Mouse (Mus musculus) limb, embryonic 12.5 days (tissue): ENCODE results near the gene Ercc8. TPM values are rescaled to one million over a fixed set of nuclear protein-coding genes. Genes with fewer than 3 reads are reported as not detected.

Source experiments
- ATAC-seq: fragments of 200-750 bp; cut with Nextera tagmentation; 2 replicates; pipeline ENCODE4 v1.8.0; 2017; ENCODE audit warnings: low read depth, moderate TSS enrichment; ENCODE audit not compliant: insufficient number of reproducible peaks, insufficient read depth, low FRiP score, low TSS enrichment
- H3K27ac ChIP-seq: fragments of 300-500 bp; sonication (generic); 2 replicates; pipeline ENCODE4 v1.5.1; 2016; ENCODE audit warnings: mild to moderate bottlenecking, moderate library complexity
- H3K27me3 ChIP-seq: fragments of 300-500 bp; sonication (generic); 2 replicates; pipeline ENCODE4 v1.6.1; 2016; ENCODE audit warnings: mild to moderate bottlenecking, moderate library complexity
- H3K36me3 ChIP-seq: fragments of 300-500 bp; sonication (generic); 2 replicates; pipeline ENCODE4 v1.6.1; 2016; ENCODE audit warnings: mild to moderate bottlenecking, moderate library complexity
- H3K4me1 ChIP-seq: fragments of 300-500 bp; sonication (generic); replicated peaks from 2 replicates; pipeline ENCODE4 v1.6.1; 2016
- H3K4me2 ChIP-seq: fragments of 300-500 bp; sonication (generic); 2 replicates; pipeline ENCODE4 v1.6.1; 2016; ENCODE audit warnings: mild to moderate bottlenecking, moderate library complexity
- H3K4me3 ChIP-seq: fragments of 300-500 bp; sonication (generic); replicated peaks from 2 replicates; pipeline ENCODE4 v1.5.1; 2016; ENCODE audit warnings: mild to moderate bottlenecking
- H3K9ac ChIP-seq: fragments of 300-500 bp; sonication (generic); replicated peaks from 2 replicates; pipeline ENCODE4 v1.6.1; 2016; ENCODE audit warnings: mild to moderate bottlenecking, moderate library complexity
- H3K9me3 ChIP-seq: fragments of 300-500 bp; sonication (generic); 2 replicates; pipeline ENCODE4 v1.6.1; 2016; ENCODE audit warnings: mild to moderate bottlenecking, moderate library complexity
- WGBS: fragments of 180-500 bp; shearing (Covaris S2); methylation state at CpG from one replicate; pipeline ENCODE4 v1.1.7; 2016; 5-methylcytosine and 5-hydroxymethylcytosine counted together
- polyA plus RNA-seq: library from polyadenylated mRNA; unstranded; fragments of >200 nt; fragmentation: Nextera tagmentation; extraction: Ambion mirVana; gene quantifications from 2 replicates; pipeline ENCODE4 v1.2.1, GENCODE M21; 2016

Ercc8 gene
- polyA plus RNA-seq, 1 experiment from 2014 or later: 22.5 TPM

DNA sequence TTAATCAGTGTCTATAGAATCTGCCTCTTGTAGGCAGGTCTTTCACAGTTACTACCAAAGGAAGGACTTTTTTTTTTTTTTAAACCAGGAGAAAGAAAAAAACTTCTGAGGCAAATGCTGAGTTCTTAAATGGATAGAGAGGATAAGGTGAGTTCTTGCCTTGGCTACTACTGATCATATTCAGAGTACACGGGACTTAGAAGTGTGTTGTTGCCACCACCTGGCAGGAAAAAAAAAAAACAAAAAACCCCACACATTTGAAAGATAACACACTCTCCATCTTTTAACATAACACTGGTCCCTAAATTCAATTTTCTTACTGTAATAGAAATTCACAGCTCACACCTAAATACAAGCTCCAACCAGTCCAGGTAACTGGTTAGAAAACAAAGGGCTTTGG lies 30.6 kb upstream of the Ercc8 start:
- H3K4me1 ChIP-seq: peaks cover 17% of the 10 kb centered on the region
- ATAC-seq: no peak
- no peak overlapping the region for H3K4me2 ChIP-seq
- no peak overlapping the region for H3K4me3 ChIP-seq
- no peaks in the 10 kb centered on the region for H3K27me3 ChIP-seq
- no peak overlapping the region for H3K9ac ChIP-seq
- H3K27ac ChIP-seq: no peak overlapping the region
- 64% methylated on average over 1 of the region's 1 CpGs for WGBS
- H3K9me3 ChIP-seq: no peaks in the 10 kb centered on the region
- no peaks in the 10 kb centered on the region for H3K36me3 ChIP-seq

DNA sequence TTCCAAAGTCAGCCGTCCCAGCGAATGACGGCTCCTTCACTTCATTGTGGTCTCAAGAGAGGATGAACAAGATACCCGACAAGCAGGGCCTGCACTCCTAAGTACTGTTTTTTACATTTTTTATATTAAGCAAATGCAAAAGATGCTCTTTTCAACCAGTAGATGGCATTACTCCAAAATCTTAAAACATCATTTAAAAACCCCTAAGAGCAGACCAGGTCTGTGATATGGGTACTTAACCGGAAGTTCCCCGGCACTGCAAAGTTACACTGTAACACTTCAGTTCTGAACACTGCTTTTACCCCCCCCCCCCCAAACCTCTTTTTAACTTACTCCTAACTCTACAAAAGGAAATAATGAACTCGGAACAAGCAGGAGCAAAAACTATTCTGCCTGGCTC lies 29.5 kb upstream of the Ercc8 start:
- Histone ChIP-seq H3K9me3 (no peaks in the 10 kb centered on the region), H3K4me2 (no peak overlapping the region), H3K4me3 (no peak overlapping the region), H3K4me1 (peaks cover 12% of the 10 kb centered on the region; the same call in 1 of the 2 replicates), H3K9ac (no peak overlapping the region), H3K27me3 (no peaks in the 10 kb centered on the region), H3K27ac (no peak overlapping the region), H3K36me3 (no peaks in the 10 kb centered on the region)
- ATAC-seq: no peak
- WGBS: 66% methylated on average over 7 of the region's 7 CpGs

DNA sequence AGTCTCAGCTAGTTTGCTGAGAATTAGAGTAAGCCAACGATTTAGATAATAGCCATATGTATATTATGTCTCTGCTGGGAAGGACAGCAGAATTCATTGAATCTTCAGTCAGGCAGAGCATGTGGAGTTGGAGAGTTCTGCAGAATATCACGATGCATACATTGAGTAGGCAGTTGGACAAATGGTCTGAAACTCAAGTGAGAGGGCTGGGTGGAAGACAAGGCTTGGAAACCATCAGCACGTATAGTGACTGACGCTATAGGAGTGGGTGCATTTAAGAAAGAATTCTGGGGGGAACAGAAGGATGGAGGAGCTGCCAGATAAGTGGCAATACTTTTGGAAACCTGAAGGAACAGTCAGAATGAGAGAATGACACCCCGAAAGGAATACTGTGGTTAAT lies 27.8 kb upstream of the Ercc8 start:
- Histone ChIP-seq H3K4me1 (peaks cover 10% of the 10 kb centered on the region; the same call in 1 of the 2 replicates), H3K36me3 (no peaks in the 10 kb centered on the region)
- WGBS: 95% methylated on average over 5 of the region's 5 CpGs

DNA sequence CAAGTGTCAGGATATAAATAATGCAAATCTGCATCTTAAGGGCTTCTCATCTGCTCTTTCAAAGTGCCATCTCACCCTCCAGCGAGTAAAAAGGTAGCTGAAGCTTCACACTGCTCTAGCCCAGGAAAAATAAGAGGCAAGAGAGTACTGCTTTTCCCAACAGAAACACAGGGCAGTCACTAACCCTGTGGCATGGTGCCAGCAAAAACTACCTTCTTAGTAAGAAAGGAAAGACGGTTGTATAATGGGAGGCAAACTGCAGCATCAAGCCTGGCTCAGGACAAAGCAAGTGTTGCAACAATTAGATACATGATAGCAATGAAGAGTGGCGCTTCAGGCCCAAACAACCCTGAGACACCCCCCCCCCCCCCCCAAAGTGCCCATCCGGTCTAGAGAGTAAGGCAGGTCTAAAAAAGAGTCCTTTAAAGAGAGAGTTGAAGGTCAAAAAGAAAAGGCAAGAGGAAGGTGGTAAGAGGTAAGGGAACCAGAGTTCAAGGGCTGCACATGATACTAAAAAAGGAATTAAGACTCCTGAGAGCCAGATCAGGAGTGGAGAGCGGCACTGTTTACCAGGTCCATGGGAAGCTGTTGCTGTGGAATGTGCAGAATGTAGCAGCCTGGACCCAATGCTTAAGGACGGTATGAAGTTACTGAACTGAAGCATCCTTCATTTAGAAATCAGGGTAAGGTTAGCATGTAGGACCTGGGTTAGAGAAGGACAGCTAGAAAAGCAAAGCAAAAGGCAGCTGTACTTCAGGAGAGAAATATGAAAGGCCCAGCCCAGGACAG lies 26.3 kb upstream of the Ercc8 start:
- WGBS: 69% methylated on average over 6 of the region's 6 CpGs
- H3K9ac ChIP-seq: no peak overlapping the region
- ATAC-seq: no peak

More for the DNA sequence above, 27.8 kb upstream of the Ercc8 start:
- Histone ChIP-seq H3K9me3 (no peaks in the 10 kb centered on the region), H3K4me3 (no peak overlapping the region), H3K4me2 (no peak overlapping the region), H3K9ac (no peak overlapping the region), H3K27ac (no peak overlapping the region), H3K27me3 (no peaks in the 10 kb centered on the region)
- ATAC-seq: no peak

DNA sequence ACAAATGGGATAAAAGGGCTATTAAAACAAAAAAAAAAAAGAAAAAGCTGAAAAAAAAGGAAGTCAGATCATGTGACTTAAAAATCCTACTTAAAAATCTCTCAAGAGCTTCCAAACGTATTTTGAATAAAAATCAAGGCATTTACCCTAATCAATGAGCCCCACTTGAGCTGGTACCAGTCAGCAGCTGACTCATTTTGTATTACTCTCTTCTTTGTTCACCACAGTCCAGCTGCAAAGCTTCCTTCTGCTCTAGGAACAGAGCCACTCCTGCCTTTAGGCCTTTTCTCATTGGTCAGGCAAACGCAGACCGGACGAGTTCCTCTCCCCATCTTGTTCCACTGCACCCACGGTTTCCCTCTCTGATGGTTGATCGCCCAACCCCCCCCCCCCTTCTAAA lies 22.9 kb upstream of the Ercc8 start:
- WGBS: 87% methylated on average over 6 of the region's 6 CpGs
- no peak overlapping the region for H3K9ac ChIP-seq
- H3K4me1 ChIP-seq: peaks cover 10% of the 10 kb centered on the region; the same call in 1 of the 2 replicates
- H3K36me3 ChIP-seq: no peaks in the 10 kb centered on the region
- no peaks in the 10 kb centered on the region for H3K9me3 ChIP-seq
- H3K4me3 ChIP-seq: no peak overlapping the region
- H3K4me2 ChIP-seq: no peak overlapping the region
- H3K27ac ChIP-seq: no peak overlapping the region
- ATAC-seq: no peak
- H3K27me3 ChIP-seq: no peaks in the 10 kb centered on the region

More for the DNA sequence above, 26.3 kb upstream of the Ercc8 start:
- no peak overlapping the region for H3K4me3 ChIP-seq
- no peaks in the 10 kb centered on the region for H3K27me3 ChIP-seq
- H3K4me2 ChIP-seq: no peak overlapping the region
- H3K36me3 ChIP-seq: no peaks in the 10 kb centered on the region
- peaks cover 10% of the 10 kb centered on the region; the same call in 1 of the 2 replicates for H3K4me1 ChIP-seq
- no peak overlapping the region for H3K27ac ChIP-seq
- H3K9me3 ChIP-seq: no peaks in the 10 kb centered on the region

DNA sequence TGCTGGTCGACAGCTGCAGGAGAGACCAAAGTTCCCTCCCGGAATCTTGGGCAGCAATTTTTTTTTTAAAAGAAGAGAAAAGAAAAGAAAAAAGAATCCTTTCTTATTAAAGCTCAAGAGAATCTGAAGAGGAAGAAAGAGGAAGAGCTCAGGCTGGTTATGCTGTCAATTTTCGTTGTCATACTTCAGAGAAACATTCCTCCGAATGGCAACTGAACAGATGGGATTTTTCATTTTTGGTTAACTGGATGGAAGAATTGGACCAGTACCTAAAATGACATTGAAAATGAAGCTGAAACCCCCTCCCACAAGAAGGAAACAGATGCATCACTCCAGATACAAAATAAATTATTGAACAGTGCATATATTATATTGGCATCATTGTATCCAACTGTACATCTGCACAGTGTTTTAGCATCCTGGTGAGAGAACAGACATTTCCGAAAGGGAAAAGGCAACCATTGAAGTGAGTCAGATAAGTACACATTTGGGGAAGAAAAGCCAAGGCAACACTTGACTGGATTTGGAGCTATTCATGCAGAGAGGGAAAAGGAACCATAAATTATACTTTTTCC lies 20.0 kb upstream of the Ercc8 start:
- no peak overlapping the region for H3K9ac ChIP-seq
- no peaks in the 10 kb centered on the region; the same call in 1 of the 2 replicates for H3K4me1 ChIP-seq
- H3K4me2 ChIP-seq: no peak overlapping the region
- no peak overlapping the region for H3K27ac ChIP-seq
- WGBS: 91% methylated on average over 5 of the region's 5 CpGs
- no peak for ATAC-seq
- no peaks in the 10 kb centered on the region for H3K27me3 ChIP-seq
- H3K36me3 ChIP-seq: no peaks in the 10 kb centered on the region
- H3K9me3 ChIP-seq: no peaks in the 10 kb centered on the region
- no peak overlapping the region for H3K4me3 ChIP-seq

DNA sequence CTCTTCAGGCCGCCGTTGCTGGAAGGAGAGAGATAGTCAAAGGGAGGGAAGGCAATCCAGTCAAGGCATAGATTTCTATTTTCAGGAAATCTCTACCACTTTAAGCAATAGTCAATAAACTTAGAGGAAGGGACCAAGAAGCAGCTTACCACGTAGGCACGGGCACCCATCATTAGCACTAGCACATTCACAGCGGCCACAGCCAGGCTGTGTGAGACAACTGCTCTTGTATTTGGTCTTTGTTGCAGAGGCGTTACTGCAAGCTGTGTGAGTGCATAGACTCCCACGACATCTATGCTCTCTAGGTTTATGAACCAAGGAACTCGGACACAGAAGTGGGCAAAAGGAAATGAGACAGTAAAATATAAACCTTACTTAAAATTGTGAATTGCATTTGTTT lies 14.4 kb upstream of the Ercc8 start:
- no peaks in the 10 kb centered on the region for H3K9me3 ChIP-seq
- no peak overlapping the region for H3K9ac ChIP-seq
- H3K27me3 ChIP-seq: no peaks in the 10 kb centered on the region
- H3K36me3 ChIP-seq: no peaks in the 10 kb centered on the region
- no peak overlapping the region for H3K27ac ChIP-seq
- WGBS: 94% methylated on average over 8 of the region's 8 CpGs
- no peaks in the 10 kb centered on the region; the same call in 1 of the 2 replicates for H3K4me1 ChIP-seq
- H3K4me2 ChIP-seq: no peak overlapping the region
- H3K4me3 ChIP-seq: no peak overlapping the region
- no peak for ATAC-seq

DNA sequence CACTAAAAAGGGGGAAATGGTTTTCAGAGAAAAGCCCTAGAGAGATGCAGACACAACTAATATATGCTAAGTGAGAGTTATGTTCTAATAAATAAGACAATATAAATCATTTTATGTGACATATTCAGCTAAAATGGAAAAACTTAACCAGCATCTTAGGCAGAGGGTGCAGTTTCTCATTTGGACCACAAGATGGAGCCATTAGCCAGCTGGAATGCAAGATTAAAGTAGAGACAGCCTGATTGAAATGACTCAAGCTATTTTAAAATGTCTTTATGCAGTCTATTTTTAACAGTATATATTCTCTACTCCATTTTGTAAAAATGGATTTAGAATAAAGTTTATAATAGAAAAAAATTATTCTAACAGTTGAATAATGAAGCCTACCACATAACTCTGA lies 6.7 kb upstream of the Ercc8 start:
- no peak overlapping the region for H3K4me2 ChIP-seq
- no peak overlapping the region for H3K27ac ChIP-seq
- no peaks in the 10 kb centered on the region for H3K9me3 ChIP-seq
- no peak overlapping the region for H3K9ac ChIP-seq
- H3K4me3 ChIP-seq: no peak overlapping the region
- ATAC-seq: no peak
- no peaks in the 10 kb centered on the region for H3K4me1 ChIP-seq
- H3K27me3 ChIP-seq: no peaks in the 10 kb centered on the region
- H3K36me3 ChIP-seq: no peaks in the 10 kb centered on the region

DNA sequence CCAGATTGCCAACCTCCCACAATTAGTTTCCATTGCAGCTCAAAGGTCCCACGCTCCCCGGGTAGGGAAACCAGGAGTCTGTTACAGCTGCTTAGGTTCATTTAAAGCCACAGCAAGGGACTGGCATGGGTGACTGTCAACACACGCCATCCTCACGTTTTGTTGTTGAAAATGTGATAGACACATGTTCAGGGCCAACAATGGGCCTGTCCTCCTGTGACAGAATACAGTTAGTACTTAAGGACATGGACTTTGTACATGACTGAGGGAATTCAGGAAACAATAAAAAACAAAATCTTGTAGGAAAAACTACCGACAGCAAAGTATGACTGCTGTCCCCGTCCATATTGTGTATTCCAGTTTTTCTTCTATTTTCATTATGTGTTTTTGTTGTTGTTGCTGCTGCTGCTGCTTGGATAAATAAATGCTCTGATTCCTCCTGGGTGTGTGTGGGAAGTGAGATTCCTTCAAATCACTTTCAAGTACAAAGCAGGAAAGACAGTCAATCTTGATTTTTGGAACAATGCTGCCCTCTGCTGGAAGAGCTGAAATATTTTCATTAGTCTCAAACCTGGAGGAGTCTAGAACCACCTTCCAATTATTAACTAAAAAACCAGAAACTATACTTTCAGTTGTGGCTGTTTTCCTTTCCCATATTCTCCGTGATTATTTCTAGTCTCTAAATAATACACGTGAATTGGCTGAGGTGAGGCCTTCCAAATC lies 5.7 kb upstream of the Ercc8 start:
- Histone ChIP-seq H3K9me3 (no peaks in the 10 kb centered on the region), H3K36me3 (no peaks in the 10 kb centered on the region), H3K4me2 (no peak overlapping the region), H3K4me1 (peaks cover 6% of the 10 kb centered on the region), H3K27ac (no peak overlapping the region), H3K27me3 (no peaks in the 10 kb centered on the region), H3K9ac (no peak overlapping the region), H3K4me3 (no peak overlapping the region)
- 70% methylated on average over 8 of the region's 8 CpGs for WGBS
- ATAC-seq: no peak

DNA sequence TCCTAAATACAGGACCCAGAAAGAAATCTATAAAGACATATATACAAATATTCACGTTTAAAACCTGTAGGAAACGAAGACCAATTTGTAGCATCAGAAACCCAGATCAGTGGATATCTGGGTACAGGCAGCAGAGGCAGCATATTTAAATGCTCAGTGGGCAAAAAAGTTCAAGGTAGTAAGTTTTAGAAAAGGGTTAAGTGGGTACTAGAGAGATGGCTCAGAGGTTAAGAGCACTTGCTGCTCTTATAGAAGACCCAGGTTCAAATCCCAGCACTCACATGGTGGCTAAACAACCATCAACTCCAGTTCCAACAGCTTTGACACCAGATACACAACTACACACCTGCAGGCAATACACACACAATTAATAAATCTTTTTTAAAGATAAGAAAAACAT lies 1.4 kb upstream of the Ercc8 start:
- H3K27ac ChIP-seq: no peak overlapping the region
- ATAC-seq: no peak
- peaks cover 14% of the 10 kb centered on the region for H3K4me1 ChIP-seq
- H3K4me2 ChIP-seq: peak overlapping the region; percentile 86; the same call in 1 of the 2 replicates
- 82% methylated on average over 2 of the region's 2 CpGs for WGBS
- H3K4me3 ChIP-seq: no peak overlapping the region
- H3K9me3 ChIP-seq: no peaks in the 10 kb centered on the region
- H3K36me3 ChIP-seq: peaks cover 6% of the 10 kb centered on the region; the same call in 1 of the 2 replicates
- no peaks in the 10 kb centered on the region for H3K27me3 ChIP-seq
- no peak overlapping the region for H3K9ac ChIP-seq

DNA sequence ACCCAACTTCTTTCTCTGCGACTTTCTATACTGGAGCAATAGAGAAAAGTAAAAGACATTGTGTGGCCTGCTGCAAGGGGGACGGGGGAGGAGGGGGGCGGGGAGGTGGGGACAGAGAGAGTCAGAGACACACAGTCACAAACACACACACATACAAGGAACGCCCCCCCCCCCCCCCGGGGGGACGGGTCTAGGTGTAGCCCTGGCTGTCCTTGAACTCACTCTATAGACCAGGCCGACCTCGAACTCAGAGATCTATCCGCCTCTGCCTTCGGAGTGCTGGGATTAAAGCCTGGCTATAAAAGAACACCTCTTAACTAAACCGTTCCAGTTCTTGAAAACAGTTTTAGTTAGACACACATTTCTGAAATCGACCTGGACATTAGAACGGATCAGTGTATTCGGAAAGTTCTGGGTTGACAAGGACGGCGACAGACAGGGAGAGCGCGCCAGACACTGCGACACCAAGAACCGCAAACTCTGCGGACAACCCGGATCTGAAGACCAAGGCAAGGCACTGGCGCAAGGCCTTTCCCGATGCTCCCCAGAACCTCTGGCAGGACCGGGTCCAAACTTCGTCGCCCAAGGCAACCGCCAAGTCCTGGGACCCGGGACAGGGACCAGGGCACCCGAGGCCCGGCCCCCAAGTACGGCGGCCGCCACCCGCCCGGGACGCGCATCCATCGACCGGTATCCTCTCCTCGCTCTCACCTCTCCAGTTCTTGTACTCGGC lies 633 bp upstream of the Ercc8 start:
- Histone ChIP-seq H3K27me3 (no peaks in the 10 kb centered on the region), H3K9ac (peak overlapping the region; percentile 77), H3K9me3 (no peaks in the 10 kb centered on the region), H3K4me3 (peak overlapping the region; percentile 79), H3K4me2 (peak overlapping the region; percentile 86), H3K4me1 (peaks cover 14% of the 10 kb centered on the region), H3K36me3 (peaks cover 6% of the 10 kb centered on the region; the same call in 1 of the 2 replicates), H3K27ac (peak overlapping the region; percentile 62; the same call in 1 of the 2 replicates)
- 3% methylated on average over 41 of the region's 42 CpGs for WGBS
- peak; percentile 33 for ATAC-seq
